Mouse (Mus musculus) midbrain, embryonic 12.5 days (tissue): ENCODE measurements around the gene Tdpoz4. TPM values are rescaled to one million over a fixed set of nuclear protein-coding genes. Genes with fewer than 3 reads are reported as not detected.
"Not testable (repeated sequence)": the region's sequence is repeated elsewhere in the genome, so short reads cannot be mapped to it uniquely, and the experiment has no call there.

ENCODE experiments used
- ATAC-seq: fragments of 200-750 bp; cut with Nextera tagmentation; 2 replicates; pipeline ENCODE4 v1.8.0; 2017; ENCODE audit warnings: low read depth, moderate TSS enrichment, moderate library complexity; ENCODE audit not compliant: low FRiP score
- H3K27ac ChIP-seq: fragments of 300-500 bp; sonication (generic); replicated peaks from 2 replicates; pipeline ENCODE4 v1.5.1; 2016; ENCODE audit warnings: mild to moderate bottlenecking
- H3K27me3 ChIP-seq: fragments of 300-500 bp; sonication (generic); 2 replicates; pipeline ENCODE4 v1.6.1; 2016; ENCODE audit warnings: mild to moderate bottlenecking
- H3K36me3 ChIP-seq: fragments of 300-500 bp; sonication (generic); 2 replicates; pipeline ENCODE4 v1.6.1; 2016
- H3K4me1 ChIP-seq: fragments of 300-500 bp; sonication (generic); 2 replicates; pipeline ENCODE4 v1.6.1; 2016
- H3K4me2 ChIP-seq: fragments of 300-500 bp; sonication (generic); replicated peaks from 2 replicates; pipeline ENCODE4 v1.6.1; 2016; ENCODE audit warnings: mild to moderate bottlenecking, moderate library complexity
- H3K4me3 ChIP-seq: fragments of 300-500 bp; sonication (generic); 2 replicates; pipeline ENCODE4 v1.5.1; 2016; ENCODE audit warnings: mild to moderate bottlenecking
- H3K9ac ChIP-seq: fragments of 300-500 bp; sonication (generic); replicated peaks from 2 replicates; pipeline ENCODE4 v1.6.1; 2016; ENCODE audit warnings: mild to moderate bottlenecking, moderate library complexity
- H3K9me3 ChIP-seq: fragments of 300-500 bp; sonication (generic); 2 replicates; pipeline ENCODE4 v1.6.1; 2016; ENCODE audit warnings: mild to moderate bottlenecking
- WGBS: fragments of 180-500 bp; shearing (Covaris S2); methylation state at CpG from one replicate; pipeline ENCODE4 v1.1.7; 2016; 5-methylcytosine and 5-hydroxymethylcytosine counted together
- polyA plus RNA-seq: library from polyadenylated mRNA; unstranded; fragments of >200 nt; fragmentation: Nextera tagmentation; extraction: Ambion mirVana; gene quantifications from 2 replicates; pipeline ENCODE4 v1.2.1, GENCODE M21; 2016

Tdpoz4 gene
- not detected in 2 replicates for polyA plus RNA-seq

GRCm38 (mm10) chr3:93796098-93796497 lies at the start of gene Tdpoz4:
Gene Tdpoz4, plus strand, starts transcription at chr3:93796398.
- H3K36me3 ChIP-seq, ATAC-seq, H3K9me3 ChIP-seq, H3K4me1 ChIP-seq, H3K9ac ChIP-seq, H3K4me2 ChIP-seq, H3K4me3 ChIP-seq, H3K27me3 ChIP-seq, H3K27ac ChIP-seq: not testable (repeated sequence)

- not testable (repeated sequence) for ATAC-seq, H3K4me3 ChIP-seq, H3K9ac ChIP-seq, H3K9me3 ChIP-seq, H3K4me1 ChIP-seq, H3K27ac ChIP-seq, H3K4me2 ChIP-seq, H3K36me3 ChIP-seq, H3K27me3 ChIP-seq
- WGBS = 93% methylated on average over 18 of the region's 18 CpGs
Observed at GRCm38 (mm10) chr3:93754022-93754421, 42.2 kb upstream of the Tdpoz4 start.

GRCm38 (mm10) chr3:93772700-93773099 lies 23.5 kb upstream of the Tdpoz4 start, which contains the start of gene Gm5773:
Gene Gm5773, plus strand, starts transcription at chr3:93773000.
- H3K4me1 ChIP-seq, H3K4me3 ChIP-seq, H3K9ac ChIP-seq, H3K36me3 ChIP-seq, H3K4me2 ChIP-seq, H3K9me3 ChIP-seq, H3K27me3 ChIP-seq, H3K27ac ChIP-seq, ATAC-seq: not testable (repeated sequence)
- 80% methylated on average over 1 of the region's 1 CpGs for WGBS

- not testable (repeated sequence) for H3K27ac ChIP-seq, H3K4me1 ChIP-seq, H3K27me3 ChIP-seq, H3K9me3 ChIP-seq, H3K4me3 ChIP-seq, ATAC-seq, H3K4me2 ChIP-seq, H3K9ac ChIP-seq, H3K36me3 ChIP-seq
Observed at GRCm38 (mm10) chr3:93813341-93813740, 17.1 kb downstream of the Tdpoz4 start.

- H3K27ac ChIP-seq, H3K4me1 ChIP-seq, H3K4me3 ChIP-seq, H3K27me3 ChIP-seq, H3K9ac ChIP-seq, H3K4me2 ChIP-seq, ATAC-seq, H3K36me3 ChIP-seq, H3K9me3 ChIP-seq: not testable (repeated sequence)
- 75% methylated on average over 1 of the region's 1 CpGs for WGBS
Observed at GRCm38 (mm10) chr3:93825720-93826119, 29.5 kb downstream of the Tdpoz4 start, which contains the start of gene Tdpoz3. Gene Tdpoz3, plus strand, starts transcription at chr3:93826020.

Other genes starting within 250 kb of the Tdpoz4 start
- 156 and 197 TPM in 2 replicates for gene S100a10, start 241.3 kb upstream of the Tdpoz4 start, polyA plus RNA-seq
- gene Tdpoz2, start 143.7 kb upstream of the Tdpoz4 start, polyA plus RNA-seq = not detected in 2 replicates
- gene Tdpoz1, start 120.1 kb upstream of the Tdpoz4 start, polyA plus RNA-seq = not detected in 2 replicates
- not detected in 2 replicates for gene Gm37596, start 103.3 kb upstream of the Tdpoz4 start, polyA plus RNA-seq
- gene Gm5773, start 23.4 kb upstream of the Tdpoz4 start, polyA plus RNA-seq = not detected in 2 replicates
- not detected in 2 replicates for gene Tdpoz3, start 29.6 kb downstream of the Tdpoz4 start, polyA plus RNA-seq
- not detected in 2 replicates for gene Gm9117, start 147.1 kb downstream of the Tdpoz4 start, polyA plus RNA-seq
- not detected in 2 replicates for gene Tdpoz5, start 164.9 kb downstream of the Tdpoz4 start, polyA plus RNA-seq